Mouse (Mus musculus): ENCODE data around the gene Zfp85.
"Not testable (repeated sequence)": the region's sequence is repeated elsewhere in the genome, so short reads cannot be mapped to it uniquely, and the experiment has no call there.

The Zfp85 gene

DNA sequence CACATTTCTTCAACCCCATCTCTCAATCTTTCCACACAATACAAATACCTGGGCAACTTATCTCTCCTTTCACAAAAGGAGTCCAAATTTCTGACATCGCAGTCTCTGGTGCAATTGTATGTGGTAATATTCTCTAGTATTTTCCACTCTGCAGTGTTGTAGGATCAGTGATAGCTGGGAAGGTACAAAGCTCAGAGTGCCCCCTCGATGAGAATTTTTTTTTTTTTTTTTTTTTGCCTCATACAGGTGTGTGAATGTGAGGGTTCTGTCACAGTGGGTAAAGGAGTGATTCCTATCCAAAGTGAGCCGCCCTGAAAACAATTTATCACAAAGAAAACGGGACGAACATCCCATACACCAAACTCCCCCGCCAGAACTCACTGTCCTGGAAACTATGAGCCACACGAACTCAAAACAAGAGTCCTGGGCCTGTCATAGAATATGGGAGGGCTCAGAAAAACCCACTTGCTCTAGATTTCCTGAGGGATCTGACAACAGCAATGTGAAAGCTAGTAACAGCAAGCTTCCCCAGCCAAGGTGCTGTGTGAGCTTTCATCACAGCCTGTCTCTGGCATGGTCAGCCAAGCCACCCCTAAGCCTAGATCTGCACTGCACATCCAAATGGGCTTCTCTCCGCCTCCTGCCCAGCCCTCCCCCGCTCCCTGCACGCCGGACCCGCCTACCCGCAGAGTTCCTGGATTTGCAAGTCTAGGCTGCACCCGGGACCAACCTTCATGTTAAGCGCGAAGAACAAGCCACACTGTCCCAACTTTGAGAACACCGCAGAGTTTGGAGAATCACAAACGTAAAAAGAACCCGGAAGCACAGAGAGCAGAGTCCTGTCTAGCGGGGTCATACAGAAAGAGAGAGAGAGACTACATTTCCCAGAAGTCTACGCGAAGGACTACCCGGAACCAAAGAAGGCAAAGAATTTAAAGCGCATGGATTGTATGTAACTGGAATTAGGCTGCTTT is at the start of gene Zfp85:
Zfp85 (minus strand) TSS at position 896 of the 974 bp plus-strand sequence.
- peak; percentile 53 to 64 for DNase-seq (ENCODE audit: low spot score in 2 of 2)

DNA sequence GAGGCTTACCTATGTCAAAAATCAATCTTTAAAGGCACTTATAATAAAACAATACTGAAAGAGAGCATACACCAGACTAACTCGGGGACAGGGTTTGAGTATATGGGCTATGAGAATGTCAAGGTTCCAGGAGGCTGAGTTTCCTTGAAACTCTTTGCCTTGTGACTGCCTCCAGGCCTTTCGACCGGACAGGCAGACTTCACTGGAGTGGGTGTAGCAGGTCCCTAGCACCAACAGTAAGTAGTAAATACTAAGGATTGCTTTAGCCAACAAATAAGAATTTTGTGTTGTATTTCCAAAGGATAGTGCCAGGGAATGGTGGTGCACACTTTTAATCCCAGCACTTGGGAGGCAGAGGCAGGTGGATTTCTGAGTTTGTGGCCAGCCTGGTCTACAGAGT is 44.1 kb upstream of the Zfp85 start:
- not testable (repeated sequence) for DNase-seq (ENCODE audit: low spot score in 2 of 2)

DNA sequence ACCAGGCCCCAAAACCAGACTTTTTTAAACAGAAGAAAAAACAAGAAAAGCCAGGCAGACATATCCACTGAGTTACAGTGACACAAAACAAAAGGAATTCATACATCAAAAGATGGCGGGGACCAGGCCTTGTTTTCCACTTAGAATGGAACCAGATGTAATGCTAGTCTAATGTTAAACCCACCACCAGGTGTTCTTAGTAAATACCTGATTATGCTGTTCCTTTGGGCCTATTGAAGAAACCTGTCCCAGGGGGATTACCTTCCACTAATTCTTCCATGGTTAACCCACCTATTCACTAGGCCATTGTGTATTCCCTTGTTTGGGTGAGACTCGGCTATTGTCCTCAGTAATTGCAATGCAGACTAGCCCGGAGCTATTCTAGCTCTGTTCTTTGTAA is 43.6 kb upstream of the Zfp85 start:
- DNase-seq (ENCODE audit: low spot score in 2 of 2): no peak

DNA sequence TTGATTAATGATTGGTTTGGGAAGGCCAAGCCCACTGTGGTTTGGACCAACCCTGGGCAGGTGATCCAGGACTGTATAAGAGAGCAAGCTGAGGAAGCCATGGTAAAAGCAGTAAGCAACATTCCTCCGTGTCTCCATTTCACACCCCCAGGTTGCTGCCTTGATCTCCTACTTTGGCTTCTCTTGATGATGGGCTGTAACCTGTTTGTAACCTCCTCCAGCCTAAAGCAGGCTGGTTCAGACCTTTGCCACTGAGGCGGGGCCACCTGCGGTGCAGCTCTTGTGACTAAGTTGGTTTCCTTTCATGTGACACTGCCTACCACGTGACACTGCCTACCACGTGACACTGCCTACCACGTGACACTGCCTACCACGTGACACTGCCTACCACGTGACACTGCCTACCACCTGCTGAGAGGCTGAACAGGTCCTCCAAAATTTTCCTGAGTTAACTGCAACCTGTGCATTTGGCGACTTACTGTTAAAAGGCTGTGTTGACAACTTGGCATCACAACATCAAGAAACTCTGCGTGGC is 37.0 kb upstream of the Zfp85 start:
- DNase-seq (ENCODE audit: low spot score in 2 of 2): no peak

DNA sequence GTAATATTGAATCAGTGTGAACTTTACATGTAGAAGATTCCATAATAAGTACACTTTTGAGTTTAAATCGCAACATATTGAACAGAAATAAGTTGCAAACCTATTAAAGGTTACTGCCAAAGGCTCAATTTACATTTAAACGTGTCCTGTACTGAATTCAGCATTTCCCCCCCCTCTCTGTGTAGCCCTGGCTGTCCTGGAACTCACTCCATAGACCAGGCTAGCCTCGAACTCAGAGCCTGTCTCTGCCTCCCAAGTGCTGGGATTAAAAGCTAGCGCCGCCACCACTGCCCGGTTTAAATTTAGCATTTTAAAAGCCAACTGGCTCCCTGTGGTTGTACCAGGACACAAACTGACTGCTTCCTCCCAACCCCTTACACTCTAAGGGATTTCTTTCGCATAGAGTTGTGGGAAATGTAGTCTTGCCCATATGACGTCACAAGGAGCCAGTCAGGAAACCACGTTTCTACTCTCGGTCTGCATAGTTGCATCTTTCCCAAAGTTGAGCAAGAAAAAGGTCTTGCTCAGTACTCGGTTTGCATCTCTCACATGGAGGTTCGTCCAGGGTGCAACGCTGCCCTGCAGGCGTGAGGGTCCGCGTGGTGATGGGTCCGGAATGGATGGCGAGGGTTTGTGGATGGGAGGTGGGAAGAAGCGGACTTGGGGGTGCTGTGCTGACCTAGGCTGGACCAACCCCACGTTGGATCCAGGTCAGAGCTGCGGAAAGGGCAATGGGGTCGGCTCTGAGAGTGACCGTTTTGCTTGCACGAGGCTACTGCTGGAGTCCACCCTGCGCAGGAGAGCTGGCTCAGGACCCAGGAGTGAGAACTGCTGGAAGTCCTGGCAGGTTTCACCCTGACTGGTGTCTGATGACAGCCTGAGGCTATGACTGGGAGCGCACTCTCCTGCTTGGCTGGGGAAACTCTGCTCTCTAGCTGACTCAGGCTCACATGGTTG is 24.5 kb upstream of the Zfp85 start, which contains the start of gene Zfp493:
Zfp493 (plus strand) TSS at position 429 of the 957 bp plus-strand sequence.
- peak; percentile 61 to 62 for DNase-seq (ENCODE audit: low spot score in 2 of 2)

DNA sequence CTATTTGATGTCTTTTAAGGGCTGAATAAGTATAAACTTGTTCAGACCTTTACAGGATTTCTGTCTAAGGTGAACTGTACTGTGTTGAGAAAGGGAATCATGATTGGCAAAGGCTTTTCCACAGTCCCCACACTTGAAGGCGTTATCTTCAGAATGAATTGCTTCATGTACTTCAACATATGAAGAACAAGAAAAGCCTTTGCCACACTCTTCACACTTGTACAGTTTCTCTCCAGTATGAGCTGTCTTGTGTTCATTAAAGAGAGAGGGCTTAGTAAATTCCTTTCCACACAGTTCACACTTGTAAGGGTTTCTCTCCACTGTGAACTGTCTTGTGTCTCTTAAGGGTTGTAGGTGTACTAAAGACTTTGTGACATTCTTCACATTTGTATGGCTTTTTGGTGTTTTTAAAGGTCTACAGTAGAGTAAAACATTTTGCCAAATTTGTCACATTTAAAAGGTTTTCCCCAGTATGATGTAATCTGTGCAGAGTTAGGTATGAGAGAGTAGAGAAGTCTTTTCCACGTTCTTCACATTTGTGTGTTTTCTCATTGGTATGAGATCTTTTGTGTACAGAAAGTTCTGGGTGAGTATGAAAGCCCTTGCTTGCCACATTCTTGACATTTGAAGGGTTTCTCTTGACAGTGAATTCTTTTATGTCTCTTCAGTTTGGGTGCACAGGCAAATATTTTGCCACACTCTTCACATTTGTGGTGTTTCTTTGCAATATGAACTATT is 8.2 kb upstream of the Zfp85 start:
- DNase-seq (ENCODE audit: low spot score in 2 of 2): no peak

DNA sequence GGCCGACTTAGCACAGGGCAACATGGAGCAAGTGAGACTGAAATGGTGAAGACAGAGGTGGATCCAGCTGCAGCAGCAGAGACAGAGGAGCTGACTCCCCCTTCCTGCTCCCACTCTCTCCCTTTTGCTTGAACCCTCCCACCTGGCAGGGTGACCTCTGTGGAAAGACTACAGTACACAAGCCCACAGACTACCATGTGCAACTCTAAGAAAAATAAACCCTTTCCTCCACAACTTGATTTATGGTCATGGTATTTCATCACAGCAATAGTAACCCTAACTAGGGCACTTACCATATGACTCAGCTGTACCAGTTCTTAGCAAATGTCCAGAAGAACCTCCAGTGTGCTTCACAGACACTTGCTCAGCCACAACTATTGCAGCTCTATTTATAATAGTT is 4.9 kb upstream of the Zfp85 start:
- no peak for DNase-seq (ENCODE audit: low spot score in 2 of 2)

DNA sequence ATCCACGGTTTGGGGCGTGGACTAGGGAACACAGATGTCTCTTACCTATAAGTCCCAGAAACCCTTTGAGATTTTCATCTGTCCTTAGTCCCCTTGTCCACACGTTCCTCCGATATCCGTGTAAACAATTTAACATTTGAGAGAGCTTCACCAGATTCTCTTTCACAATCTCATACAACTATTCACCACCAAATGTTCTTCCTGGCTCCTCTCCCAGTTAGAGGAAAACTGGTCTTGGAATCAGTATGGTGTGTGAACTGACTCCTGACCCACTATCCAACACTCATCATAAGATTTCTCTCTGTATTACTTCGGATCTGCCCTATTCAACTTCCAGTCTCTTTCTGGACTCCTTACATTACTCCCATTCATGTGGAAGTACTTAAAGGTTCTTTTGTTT is 733 bp upstream of the Zfp85 start:
- no peak for DNase-seq (ENCODE audit: low spot score in 2 of 2)

DNA sequence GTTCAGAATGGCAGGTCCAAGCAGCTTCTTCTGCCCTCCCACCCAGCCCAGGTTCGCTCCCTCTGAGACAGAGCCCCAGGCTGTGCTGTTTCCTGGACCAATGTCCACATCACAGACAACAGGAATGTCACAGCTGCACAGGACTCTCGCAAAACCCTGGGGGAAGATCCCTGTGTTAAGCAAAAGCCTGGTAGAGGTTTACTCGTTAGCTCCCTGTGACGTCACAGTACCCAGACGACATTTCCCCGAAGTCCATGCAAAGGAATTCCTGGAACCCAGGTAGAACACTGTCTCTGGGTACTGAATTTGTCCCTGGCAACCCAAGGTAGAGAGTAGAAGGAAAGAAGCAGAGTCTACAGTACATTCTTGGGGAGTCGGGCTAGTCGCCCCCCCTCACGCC is 11.1 kb downstream of the Zfp85 start:
- DNase-seq (ENCODE audit: low spot score in 2 of 2): no peak

DNA sequence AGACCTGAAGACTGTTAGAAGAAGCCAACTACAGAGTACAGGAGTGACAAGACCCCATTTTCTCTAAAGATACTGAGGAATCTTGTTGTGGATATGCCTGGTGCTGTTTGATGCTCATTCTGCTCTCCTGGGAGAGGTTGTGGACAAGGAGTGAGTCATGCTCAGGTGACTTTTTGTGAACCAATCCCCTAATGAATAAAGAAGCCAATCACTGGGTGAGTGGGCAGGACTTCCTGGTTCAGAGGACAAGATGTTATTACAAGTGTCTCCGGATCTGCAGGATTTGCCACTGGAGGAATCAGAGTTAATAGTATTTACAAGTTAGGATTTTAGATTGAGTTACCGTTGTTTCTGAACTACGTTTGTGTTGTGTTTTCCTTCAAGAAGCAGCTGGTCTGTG is 12.1 kb downstream of the Zfp85 start:
- no peak for DNase-seq (ENCODE audit: low spot score in 2 of 2)

DNA sequence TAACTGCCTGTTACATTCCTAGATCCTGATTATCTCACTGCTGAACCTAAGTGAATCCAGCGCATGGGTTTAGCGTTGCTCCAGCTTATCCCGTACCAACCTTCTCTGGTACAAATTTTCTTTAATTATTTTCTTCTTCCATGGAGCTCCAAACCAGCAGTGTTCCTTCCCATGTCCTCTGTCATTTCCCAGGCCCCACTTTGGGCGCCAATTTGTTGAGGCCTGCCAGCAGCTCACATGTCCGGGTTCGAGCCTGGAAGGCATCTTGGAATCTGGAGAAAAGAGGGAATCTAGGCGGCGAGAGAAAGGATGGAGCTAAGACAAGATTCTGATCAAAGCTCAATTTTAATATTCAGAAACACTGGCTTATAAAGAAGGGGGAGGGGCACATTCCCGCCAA is 20.6 kb downstream of the Zfp85 start:
- not testable (repeated sequence) for DNase-seq (ENCODE audit: low spot score in 2 of 2)

DNA sequence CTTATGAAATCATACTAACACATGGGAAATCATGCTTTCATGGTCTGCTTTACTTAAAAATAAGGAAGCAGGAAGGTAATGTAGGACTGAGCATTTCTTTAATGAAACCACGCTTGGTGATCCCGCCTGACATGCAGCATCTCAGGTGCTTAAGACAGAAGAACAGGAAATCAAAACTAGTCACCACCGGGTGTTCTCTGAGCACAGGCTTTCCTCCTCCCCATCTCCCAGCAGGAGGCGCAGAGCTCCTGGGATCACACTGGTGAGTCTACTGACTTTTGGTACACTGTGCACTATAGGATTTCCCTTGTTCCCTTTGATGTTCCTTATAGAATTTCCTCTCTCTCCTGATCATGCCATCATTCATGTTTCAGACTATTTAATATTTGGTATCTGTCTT is 25.6 kb downstream of the Zfp85 start:
- peak; percentile 5 to 19 for DNase-seq (ENCODE audit: low spot score in 2 of 2)

DNA sequence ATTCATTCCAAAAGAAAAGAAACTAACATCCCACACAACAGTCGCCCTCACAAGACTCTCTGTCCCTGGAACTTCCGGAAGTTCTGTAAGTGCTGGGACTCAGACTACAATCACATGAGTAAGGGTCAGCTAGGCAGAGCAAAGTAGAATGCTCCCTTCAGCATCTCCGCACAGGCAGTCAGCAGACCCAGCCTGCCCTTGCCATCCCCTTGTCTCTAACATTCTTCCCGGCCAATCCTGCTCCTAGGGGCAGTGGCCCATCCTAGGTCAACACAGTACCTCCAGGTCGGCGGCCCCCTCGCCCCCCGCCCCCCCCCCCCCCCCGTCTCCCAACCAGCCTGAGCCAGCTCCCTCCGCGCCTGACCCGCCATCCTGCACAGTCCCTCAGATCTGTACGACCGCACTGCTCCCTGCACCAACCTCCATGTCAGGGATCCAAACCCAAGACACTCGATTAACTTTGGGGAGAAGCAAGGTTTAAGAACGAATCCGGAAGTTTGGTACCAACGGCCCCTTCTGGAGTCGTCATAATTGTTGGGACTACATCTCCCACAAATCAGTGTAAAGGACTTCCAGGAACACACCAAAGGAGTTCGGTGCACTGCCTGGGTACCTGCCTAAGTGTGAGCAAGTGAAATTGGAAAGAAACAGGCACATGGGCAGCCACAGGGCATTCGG is 26.2 kb downstream of the Zfp85 start, which contains the start of gene Zfp65:
Zfp65 (minus strand) TSS at position 533 of the 678 bp plus-strand sequence.
- peak; percentile 37 to 41 for DNase-seq (ENCODE audit: low spot score in 2 of 2)

DNA sequence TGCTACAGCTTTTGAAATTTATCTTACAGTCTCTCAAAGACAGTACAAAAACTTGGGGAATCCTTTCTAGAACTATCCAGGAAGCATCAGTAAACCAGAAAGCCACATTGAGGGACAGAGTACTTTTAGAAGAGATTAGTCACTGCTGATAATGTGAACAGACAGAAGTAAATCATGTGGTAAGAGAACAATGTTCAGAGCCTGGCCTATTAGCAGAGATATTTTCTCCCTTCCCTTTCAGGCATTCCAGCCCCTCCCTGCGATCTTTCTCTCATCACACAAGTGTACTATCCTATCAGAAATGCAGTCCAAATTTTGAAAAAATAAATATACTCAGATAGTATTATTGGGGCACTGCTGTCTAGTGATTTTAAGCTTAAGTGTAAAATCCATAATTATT is 26.9 kb downstream of the Zfp85 start:
- DNase-seq (ENCODE audit: low spot score in 2 of 2): no peak

DNA sequence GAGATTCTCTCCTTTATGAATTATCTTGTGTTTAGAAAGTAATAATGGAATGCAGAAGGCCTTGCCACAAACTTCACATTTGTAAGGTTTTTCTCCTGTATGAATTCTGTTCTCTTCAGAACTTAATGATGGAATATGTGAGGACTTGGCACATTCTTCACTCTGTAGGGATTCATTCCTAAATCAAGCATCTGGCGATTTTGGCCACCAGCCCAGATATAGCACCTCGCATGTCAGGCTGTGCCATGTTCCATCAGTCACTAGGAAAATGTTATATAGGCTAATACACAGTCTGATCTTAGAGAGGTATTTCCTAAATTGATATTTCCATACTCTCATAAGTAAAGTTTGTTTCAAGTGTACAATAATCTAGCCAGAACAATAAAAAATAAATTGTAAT is 29.7 kb downstream of the Zfp85 start:
- DNase-seq (ENCODE audit: low spot score in 2 of 2): not testable (repeated sequence)

DNA sequence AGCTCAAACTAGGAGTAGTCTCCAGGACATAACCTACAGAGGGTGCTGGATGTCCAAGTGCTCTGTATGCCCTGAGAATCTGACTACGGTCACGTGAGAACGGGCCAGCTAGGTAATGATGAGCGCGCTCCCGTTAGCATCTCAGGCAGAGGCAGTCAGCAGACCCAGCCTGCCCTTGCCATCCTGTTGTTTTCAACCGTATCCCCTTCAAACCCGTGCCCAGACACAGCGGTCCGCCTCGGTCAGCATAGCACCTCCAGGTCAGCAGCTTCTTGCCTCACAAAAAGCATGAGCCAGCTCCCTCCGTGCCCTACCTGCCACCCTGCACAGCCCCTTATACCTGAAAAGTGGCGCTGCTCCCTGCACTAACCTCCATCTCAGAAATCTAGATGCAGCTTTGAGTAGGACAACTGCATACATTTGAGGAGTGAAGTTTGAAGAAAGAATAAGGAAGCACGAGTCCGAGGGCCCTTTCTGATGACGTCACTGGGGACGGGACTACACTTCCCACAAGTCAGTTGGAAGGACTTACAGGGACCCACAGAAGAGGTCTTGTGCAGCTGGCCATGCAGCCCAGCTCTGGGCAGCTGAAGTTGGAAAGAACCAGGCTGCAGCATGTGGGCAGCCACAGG is 31.1 kb downstream of the Zfp85 start:
- peak; percentile 78 to 84 for DNase-seq (ENCODE audit: low spot score in 2 of 2)

Measured in urinary bladder, adult 18-20 months (tissue).